Mouse (Mus musculus) c-Kit-positive CD71-negative TER-119-negative erythroid progenitor cells, embryonic 14.5 days (primary cell): Measurements from ENCODE around the gene Serpine2.

Source experiments
- DNase-seq: peaks from one replicate; pipeline ENCODE4 v3.0.0-alpha.2; 2013; ENCODE audit warnings: low read depth

Gene Serpine2

GRCm38 (mm10) chr1:79861130-79861942 lies at the start of gene Serpine2:
Gene Serpine2, minus strand, starts transcription at chr1:79861180.
- DNase-seq = no peak

- DNase-seq = no peak
These were observed 46.8 kb upstream of the Serpine2 start for GRCm38 (mm10) chr1:79907811-79908210.

- no peak for DNase-seq
These were observed 44.3 kb upstream of the Serpine2 start for GRCm38 (mm10) chr1:79905241-79905640.

- DNase-seq = no peak
These were observed 41.9 kb upstream of the Serpine2 start for GRCm38 (mm10) chr1:79902901-79903300.

GRCm38 (mm10) chr1:79882648-79883047 lies 21.7 kb upstream of the Serpine2 start:
- DNase-seq = no peak

GRCm38 (mm10) chr1:79874741-79875140 lies 13.8 kb upstream of the Serpine2 start:
- DNase-seq = no peak

- no peak for DNase-seq
These were observed 455 bp downstream of the Serpine2 start for GRCm38 (mm10) chr1:79860411-79861039.

GRCm38 (mm10) chr1:79859975-79860374 lies 1.0 kb downstream of the Serpine2 start:
- DNase-seq = no peak

GRCm38 (mm10) chr1:79859026-79859425 lies 2.0 kb downstream of the Serpine2 start:
- DNase-seq = no peak

GRCm38 (mm10) chr1:79858389-79858994 lies 2.5 kb downstream of the Serpine2 start:
- DNase-seq = no peak

- DNase-seq = no peak
These were observed 3.1 kb downstream of the Serpine2 start for GRCm38 (mm10) chr1:79857681-79858388.

- DNase-seq = no peak
These were observed 4.2 kb downstream of the Serpine2 start for GRCm38 (mm10) chr1:79856756-79857155.

- no peak for DNase-seq
These were observed 7.5 kb downstream of the Serpine2 start for GRCm38 (mm10) chr1:79853527-79853926.

- DNase-seq = no peak
These were observed 10.6 kb downstream of the Serpine2 start for GRCm38 (mm10) chr1:79850341-79850740.

- DNase-seq = no peak
These were observed 12.3 kb downstream of the Serpine2 start for GRCm38 (mm10) chr1:79848663-79849062.

GRCm38 (mm10) chr1:79846891-79847290 lies 14.1 kb downstream of the Serpine2 start:
- no peak for DNase-seq

- DNase-seq = no peak
These were observed 28.1 kb downstream of the Serpine2 start for GRCm38 (mm10) chr1:79832719-79833404.

GRCm38 (mm10) chr1:79823951-79824633 lies 36.9 kb downstream of the Serpine2 start:
- DNase-seq = no peak

GRCm38 (mm10) chr1:79822806-79823525 lies 38.0 kb downstream of the Serpine2 start:
- DNase-seq = no peak

GRCm38 (mm10) chr1:79819296-79819879 lies 41.6 kb downstream of the Serpine2 start:
- no peak for DNase-seq
